Mouse (Mus musculus) MEL (cell line): ENCODE measurements at regions not wholly inside any gene's neighbourhood (a gene's known extent, or its start where the extent isn't known, plus 50 kb on each side); places are given as distances from the start of the nearest gene placed in this dataset.

Experiments used
- DNase-seq: peaks from one replicate; pipeline ENCODE4 v3.0.0; 2011; ENCODE audit warnings: low read depth, low spot score
- H3K27ac ChIP-seq: 2 replicates; pipeline ENCODE4 v1.5.1; 2012; ENCODE audit warnings: low read depth, mild to moderate bottlenecking, control low read depth, low read length, moderate library complexity; ENCODE audit not compliant: control insufficient read depth
- H3K27me3 ChIP-seq, 2 experiments: fragments of 150-350 bp in 1 of 2; sonication (generic) in 1 of 2; 2 replicates each; pipeline ENCODE4 v1.6.1; 2012; ENCODE audit warnings: low read length in 2 of 2, mild to moderate bottlenecking in 2 of 2, improper control_type of control experiment in 1 of 2, moderate library complexity in 1 of 2; ENCODE audit not compliant: insufficient read depth in 2 of 2, control insufficient read depth in 1 of 2
- H3K36me3 ChIP-seq, 2 experiments: 2 replicates each; pipeline ENCODE4 v1.6.1; 2012 to 2014; ENCODE audit warnings: low read length in 2 of 2, improper control_type of control experiment in 1 of 2, inconsistent platforms in 1 of 2, mild to moderate bottlenecking in 1 of 2; ENCODE audit not compliant: insufficient read depth in 2 of 2, control insufficient read depth in 1 of 2
- H3K4me1 ChIP-seq, 2 experiments: fragments of 150-350 bp in 1 of 2; sonication (generic) in 1 of 2; 2 replicates each; pipeline ENCODE4 v1.6.1; 2012; ENCODE audit warnings: low read length in 2 of 2, improper control_type of control experiment in 1 of 2, mild to moderate bottlenecking in 1 of 2; ENCODE audit not compliant: insufficient read depth in 2 of 2, control insufficient read depth in 1 of 2
- H3K4me3 ChIP-seq, 2 experiments: fragments of 150-350 bp in 1 of 2; sonication (generic) in 1 of 2; 2 replicates each; pipeline ENCODE4 v1.5.1; 2012; ENCODE audit warnings: low read depth in 2 of 2, low read length in 2 of 2, mild to moderate bottlenecking in 2 of 2, moderate library complexity in 2 of 2, control low read depth in 1 of 2, improper control_type of control experiment in 1 of 2; ENCODE audit not compliant: control insufficient read depth in 1 of 2, insufficient read depth in 1 of 2
- H3K79me2 ChIP-seq: 2 replicates; pipeline ENCODE4 v1.6.1; 2012; ENCODE audit warnings: mild to moderate bottlenecking, low read length, moderate library complexity; ENCODE audit not compliant: control insufficient read depth, poor library complexity, insufficient read depth
- H3K9ac ChIP-seq: 2 replicates; pipeline ENCODE4 v1.6.1; 2012; ENCODE audit warnings: low read depth, mild to moderate bottlenecking, control low read depth, low read length, moderate library complexity; ENCODE audit not compliant: control insufficient read depth, poor library complexity, severe bottlenecking
- H3K9me3 ChIP-seq: fragments of 150-350 bp; sonication (generic); replicated peaks from 2 replicates; pipeline ENCODE4 v1.6.1; 2012; ENCODE audit warnings: mild to moderate bottlenecking, low read length, improper control_type of control experiment, moderate library complexity; ENCODE audit not compliant: insufficient read depth
- BHLHE40 ChIP-seq: IDR thresholded peaks from 2 replicates; pipeline ENCODE4 v1.6.1; 2012; ENCODE audit warnings: low read depth, mild to moderate bottlenecking, inconsistent platforms, low read length, improper control_type of control experiment, borderline replicate concordance
- CHD2 ChIP-seq: IDR thresholded peaks from 2 replicates; pipeline ENCODE4 v1.6.1; 2011; ENCODE audit warnings: low read length, improper control_type of control experiment
- E2F4 ChIP-seq: IDR thresholded peaks from 2 replicates; pipeline ENCODE4 v1.6.1; 2011; ENCODE audit warnings: low read depth, low read length, improper control_type of control experiment, borderline replicate concordance
- ELF1 ChIP-seq: IDR thresholded peaks from 2 replicates; pipeline ENCODE4 v1.6.1; 2014; ENCODE audit warnings: low read depth, mild to moderate bottlenecking, inconsistent platforms, low read length, improper control_type of control experiment, moderate library complexity
- EP300 ChIP-seq, 2 experiments: IDR thresholded peaks; 2 replicates each; pipeline ENCODE4 v1.6.1; 2011; ENCODE audit warnings: improper control_type of control experiment in 2 of 2, low read length in 2 of 2, low read depth in 1 of 2, mild to moderate bottlenecking in 1 of 2
- ETS1 ChIP-seq: IDR thresholded peaks from 2 replicates; pipeline ENCODE4 v1.6.1; 2012; ENCODE audit warnings: low read depth, mild to moderate bottlenecking, inconsistent platforms, low read length, improper control_type of control experiment, moderate library complexity
- GABPA ChIP-seq: IDR thresholded peaks from 2 replicates; pipeline ENCODE4 v1.6.1; 2012; ENCODE audit warnings: low read depth, mild to moderate bottlenecking, inconsistent platforms, low read length, improper control_type of control experiment, moderate library complexity
- GATA1 ChIP-seq: IDR thresholded peaks from 2 replicates; pipeline ENCODE4 v1.6.1; 2011; ENCODE audit warnings: low read depth, low read length, improper control_type of control experiment
- JUND ChIP-seq: IDR thresholded peaks from 2 replicates; pipeline ENCODE4 v1.6.1; 2011; ENCODE audit warnings: low read depth, mild to moderate bottlenecking, improper control_type of control experiment, low read length
- KAT2A ChIP-seq: conservative IDR thresholded peaks from 2 replicates; pipeline ENCODE4 v1.6.1; 2012; ENCODE audit warnings: low read depth, low read length, improper control_type of control experiment, inconsistent platforms
- MAFK ChIP-seq: IDR thresholded peaks from 2 replicates; pipeline ENCODE4 v1.6.1; 2011; ENCODE audit warnings: low read depth, mild to moderate bottlenecking, low read length, improper control_type of control experiment, borderline replicate concordance
- MAX ChIP-seq: IDR thresholded peaks from 2 replicates; pipeline ENCODE4 v1.6.1; 2011; ENCODE audit warnings: low read length, improper control_type of control experiment
- MAZ ChIP-seq: IDR thresholded peaks from 2 replicates; pipeline ENCODE4 v1.6.1; 2012; ENCODE audit warnings: low read depth, mild to moderate bottlenecking, inconsistent platforms, low read length, improper control_type of control experiment
- POLR2A ChIP-seq, 2 experiments: IDR thresholded peaks; 2 replicates each; pipeline ENCODE4 v1.6.1; 2011 to 2012; ENCODE audit warnings: low read length in 2 of 2, mild to moderate bottlenecking in 2 of 2, control low read depth in 1 of 2, improper control_type of control experiment in 1 of 2, low read depth in 1 of 2, moderate library complexity in 1 of 2; ENCODE audit not compliant: control insufficient read depth in 1 of 2, insufficient read depth in 1 of 2, poor library complexity in 1 of 2
- RAD21 ChIP-seq: IDR thresholded peaks from 2 replicates; pipeline ENCODE4 v1.6.1; 2011; ENCODE audit warnings: mild to moderate bottlenecking, low read depth, low read length, improper control_type of control experiment
- RCOR1 ChIP-seq: IDR thresholded peaks from 2 replicates; pipeline ENCODE4 v1.6.1; 2012; ENCODE audit warnings: low read depth, mild to moderate bottlenecking, inconsistent platforms, low read length, improper control_type of control experiment
- SIN3A ChIP-seq: IDR thresholded peaks from 2 replicates; pipeline ENCODE4 v1.6.1; 2012; ENCODE audit warnings: low read length, improper control_type of control experiment, inconsistent platforms
- SMC3 ChIP-seq: IDR thresholded peaks from 2 replicates; pipeline ENCODE4 v1.6.1; 2011; ENCODE audit warnings: low read depth, low read length, improper control_type of control experiment
- TBP ChIP-seq: IDR thresholded peaks from 2 replicates; pipeline ENCODE4 v1.8.0; 2011; ENCODE audit warnings: low read depth, low read length, improper control_type of control experiment
- TCF12 ChIP-seq: IDR thresholded peaks from 2 replicates; pipeline ENCODE4 v1.6.1; 2014; ENCODE audit warnings: low read depth, mild to moderate bottlenecking, inconsistent platforms, low read length, improper control_type of control experiment, moderate library complexity
- USF1 ChIP-seq: IDR thresholded peaks from 2 replicates; pipeline ENCODE4 v1.6.1; 2014; ENCODE audit warnings: low read depth, mild to moderate bottlenecking, inconsistent platforms, low read length, improper control_type of control experiment, moderate library complexity
- USF2 ChIP-seq, 2 experiments: IDR thresholded peaks; 2 replicates each; pipeline ENCODE4 v1.6.1; 2011 to 2012; ENCODE audit warnings: improper control_type of control experiment in 2 of 2, low read length in 2 of 2, borderline replicate concordance in 1 of 2, inconsistent platforms in 1 of 2, low read depth in 1 of 2, mild to moderate bottlenecking in 1 of 2; ENCODE audit not compliant: insufficient read depth in 1 of 2
- ZKSCAN1 ChIP-seq: IDR thresholded peaks from 2 replicates; pipeline ENCODE4 v1.6.1; 2012; ENCODE audit warnings: low read depth, mild to moderate bottlenecking, inconsistent platforms, low read length, improper control_type of control experiment, moderate library complexity
- ZMIZ1 ChIP-seq: IDR thresholded peaks from 2 replicates; pipeline ENCODE4 v1.6.1; 2012; ENCODE audit warnings: low read depth, mild to moderate bottlenecking, inconsistent platforms, low read length, improper control_type of control experiment, moderate library complexity
- ZNF384 ChIP-seq: IDR thresholded peaks from 2 replicates; pipeline ENCODE4 v1.6.1; 2012; ENCODE audit warnings: low read depth, mild to moderate bottlenecking, inconsistent platforms, low read length, improper control_type of control experiment

- H3K79me2 ChIP-seq: no peaks in the 10 kb centered on the region
- H3K27me3 ChIP-seq: no peaks in the 10 kb centered on the region
- no peaks in the 10 kb centered on the region for H3K9me3 ChIP-seq
- no peak overlapping the region for H3K9ac ChIP-seq
- H3K27ac ChIP-seq: no peak overlapping the region
- no peaks in the 10 kb centered on the region for H3K4me1 ChIP-seq
- H3K4me3 ChIP-seq: no peak overlapping the region
- TF ChIP-seq SIN3A (no peak), ETS1 (no peak), CHD2 (no peak), ZMIZ1 (no peak), POLR2A (IDR thresholded peaks at IDR 0.05; ENCODE audit: control insufficient read depth in 1 of 2, insufficient read depth in 1 of 2, low read depth in 1 of 2, low read length in 2 of 2, poor library complexity in 1 of 2) (no peak), BHLHE40 (no peak), MAX (no peak), EP300 (IDR thresholded peaks at IDR 0.05; ENCODE audit: low read depth in 1 of 2, low read length in 2 of 2) (no peak), MAFK (no peak), ZKSCAN1 (no peak), ELF1 (no peak), USF1 (no peak), RCOR1 (no peak)
- no peaks in the 10 kb centered on the region for H3K36me3 ChIP-seq
- DNase-seq: no peak
Measured at GRCm38 (mm10) chr17:79243426-79243825, 111.5 kb downstream of the Cdc42ep3 start.

- no peak for DNase-seq
- Histone ChIP-seq H3K27me3 (no peaks in the 10 kb centered on the region), H3K4me3 (no peak overlapping the region), H3K36me3 (no peaks in the 10 kb centered on the region), H3K9me3 (no peaks in the 10 kb centered on the region), H3K9ac (no peak overlapping the region), H3K4me1 (no peaks in the 10 kb centered on the region), H3K27ac (no peak overlapping the region), H3K79me2 (no peaks in the 10 kb centered on the region)
- no peak for TF ChIP-seq RAD21
- no peak for TF ChIP-seq CHD2
- TF ChIP-seq POLR2A (IDR thresholded peaks at IDR 0.05; ENCODE audit: control insufficient read depth in 1 of 2, insufficient read depth in 1 of 2, low read depth in 1 of 2, low read length in 2 of 2, poor library complexity in 1 of 2): no peak
- no peak for TF ChIP-seq E2F4
- TF ChIP-seq GABPA: no peak
Measured at GRCm38 (mm10) chr17:79241489-79241888, 113.4 kb downstream of the Cdc42ep3 start.

GRCm38 (mm10) chr17:79236244-79236781, 118.6 kb downstream of the Cdc42ep3 start:
- Histone ChIP-seq H3K4me1 (no peaks in the 10 kb centered on the region), H3K79me2 (no peaks in the 10 kb centered on the region), H3K27me3 (no peaks in the 10 kb centered on the region), H3K27ac (no peak overlapping the region), H3K9me3 (no peaks in the 10 kb centered on the region), H3K36me3 (no peaks in the 10 kb centered on the region), H3K9ac (no peak overlapping the region), H3K4me3 (no peak overlapping the region)
- TF ChIP-seq RAD21: no peak
- no peak for TF ChIP-seq ELF1
- no peak for TF ChIP-seq MAZ
- TF ChIP-seq ZNF384: no peak
- no peak for TF ChIP-seq GATA1
- TF ChIP-seq KAT2A: no peak
- no peak for TF ChIP-seq MAX
- no peak for TF ChIP-seq ETS1
- TF ChIP-seq TBP: no peak
- no peak for TF ChIP-seq USF2 (IDR thresholded peaks at IDR 0.05; ENCODE audit: borderline replicate concordance in 1 of 2, insufficient read depth in 1 of 2, low read depth in 1 of 2, low read length in 2 of 2)
- no peak for TF ChIP-seq ZMIZ1
- TF ChIP-seq TCF12: no peak
- no peak for TF ChIP-seq JUND
- TF ChIP-seq SMC3: no peak
- DNase-seq: no peak
